Mouse (Mus musculus): ENCODE measurements around the gene Ptpru.

The Ptpru gene

GRCm38 (mm10) chr4:131781023-131781422 lies 57.1 kb downstream of the Ptpru start:
- peak; percentile 66 for DNase-seq

- DNase-seq, result no peak
These were observed 59.3 kb downstream of the Ptpru start for GRCm38 (mm10) chr4:131778616-131779275.

- peak; percentile 38 for DNase-seq
These were observed 66.7 kb downstream of the Ptpru start for GRCm38 (mm10) chr4:131771384-131771783.

- DNase-seq, result no peak
These were observed 74.2 kb downstream of the Ptpru start for GRCm38 (mm10) chr4:131763911-131764310.

GRCm38 (mm10) chr4:131763479-131763878 lies 74.6 kb downstream of the Ptpru start:
- DNase-seq, result peak; percentile 43

- DNase-seq, result no peak
These were observed 75.8 kb downstream of the Ptpru start for GRCm38 (mm10) chr4:131762211-131762784.

- DNase-seq, result no peak
These were observed 85.8 kb downstream of the Ptpru start for GRCm38 (mm10) chr4:131752204-131752837.

GRCm38 (mm10) chr4:131751561-131751960 lies 86.5 kb downstream of the Ptpru start:
- DNase-seq, result no peak

GRCm38 (mm10) chr4:131749802-131750201 lies 88.3 kb downstream of the Ptpru start:
- no peak for DNase-seq

- no peak for DNase-seq
These were observed 93.4 kb downstream of the Ptpru start for GRCm38 (mm10) chr4:131744685-131745043.

GRCm38 (mm10) chr4:131743831-131744684 lies 94.0 kb downstream of the Ptpru start:
- DNase-seq, result peak; percentile 43

- no peak for DNase-seq
These were observed 95.1 kb downstream of the Ptpru start for GRCm38 (mm10) chr4:131743031-131743430.

- no peak for DNase-seq
These were observed 97.5 kb downstream of the Ptpru start for GRCm38 (mm10) chr4:131740621-131741020.

GRCm38 (mm10) chr4:131728628-131729027 lies 109.5 kb downstream of the Ptpru start:
- no peak for DNase-seq

- peak; percentile 89 for DNase-seq
These were observed 114.5 kb downstream of the Ptpru start for GRCm38 (mm10) chr4:131723415-131724080.

GRCm38 (mm10) chr4:131722121-131722841 lies 115.8 kb downstream of the Ptpru start:
- peak; percentile 82 for DNase-seq

GRCm38 (mm10) chr4:131719151-131719550 lies 118.9 kb downstream of the Ptpru start:
- DNase-seq, result no peak
